Mouse (Mus musculus) c-Kit-positive CD71-negative TER-119-negative erythroid progenitor cells, embryonic 14.5 days (primary cell): ENCODE measurements around the gene Lpar1.

Experiments
- DNase-seq: peaks from one replicate; pipeline ENCODE4 v3.0.0-alpha.2; 2013; ENCODE audit warnings: low read depth

Lpar1 gene

GRCm38 (mm10) chr4:58447841-58448240, 105.9 kb downstream of the Lpar1 start:
- no peak for DNase-seq

- DNase-seq = no peak
Observed at GRCm38 (mm10) chr4:58445846-58446245, 107.9 kb downstream of the Lpar1 start.

GRCm38 (mm10) chr4:58442338-58442737, 111.4 kb downstream of the Lpar1 start:
- DNase-seq = no peak

- no peak for DNase-seq
Observed at GRCm38 (mm10) chr4:58438654-58439053, 115.0 kb downstream of the Lpar1 start.

GRCm38 (mm10) chr4:58437271-58437670, 116.4 kb downstream of the Lpar1 start:
- DNase-seq = no peak

- DNase-seq = peak; percentile 26
Observed at GRCm38 (mm10) chr4:58423276-58423930, 130.3 kb downstream of the Lpar1 start.

- DNase-seq = no peak
Observed at GRCm38 (mm10) chr4:58419225-58419624, 134.5 kb downstream of the Lpar1 start.

GRCm38 (mm10) chr4:58417319-58417718, 136.4 kb downstream of the Lpar1 start:
- DNase-seq = no peak

- DNase-seq = no peak
Observed at GRCm38 (mm10) chr4:58415537-58415936, 138.2 kb downstream of the Lpar1 start.

- no peak for DNase-seq
Observed at GRCm38 (mm10) chr4:58413188-58414185, 140.2 kb downstream of the Lpar1 start.

- DNase-seq = no peak
Observed at GRCm38 (mm10) chr4:58401973-58402501, 151.7 kb downstream of the Lpar1 start.

- no peak for DNase-seq
Observed at GRCm38 (mm10) chr4:58400861-58401341, 152.8 kb downstream of the Lpar1 start.
